ENCODE assay signal across 9 mouse cellular contexts in genomic region chr11:18750911-18751841, GRCm38 (mm10).
DNase-seq lines count a peak whose midpoint lies in the region; ATAC-seq and TF ChIP-seq lines count a peak whose summit lies in the region.
"Had no signal": no experiment of that assay in that cellular context is flagged by ENCODE, and none has a peak within 500 bp of the region (broad histone marks: within the 10 kb centered on the region; RNA-seq: fewer than 3 reads in every experiment).

No protein-coding gene starts in this region.

- no peak for TF ChIP-seq EP300 in heart, postnatal 0 days (IDR thresholded peaks at IDR 0.05; ENCODE audit: low read depth)
- no peak for TF ChIP-seq EP300 in heart, adult 2 months (IDR thresholded peaks at IDR 0.05; ENCODE audit: insufficient read depth, low read depth, low read length)

- H3K36me3 ChIP-seq in heart, postnatal 0 days (replicated peaks; ENCODE audit: control insufficient read depth, insufficient read depth, low read length), result no peaks in the 10 kb centered on the region
- H3K36me3 ChIP-seq in heart, adult 2 months (ENCODE audit: control insufficient read depth, insufficient read depth, low read length), result no peaks in the 10 kb centered on the region
- no peaks in the 10 kb centered on the region for H3K36me3 ChIP-seq in intestine, embryonic 14.5 days (ENCODE audit: control insufficient read depth, insufficient read depth, low read length)
- H3K36me3 ChIP-seq in neural tube, embryonic 12.5 days, result no peaks in the 10 kb centered on the region

- WGBS in heart, postnatal 0 days, result 34% methylated on average over 20 of the region's 20 CpGs
- 37% methylated on average over 20 of the region's 20 CpGs for WGBS in heart, adult 2 months
- 14% methylated on average over 20 of the region's 20 CpGs for WGBS in intestine, embryonic 14.5 days
- 9% methylated on average over 20 of the region's 20 CpGs for WGBS in neural tube, embryonic 12.5 days

- no peak overlapping the region for H3K9ac ChIP-seq in heart, postnatal 0 days (replicated peaks; ENCODE audit: low read depth, low read length)
- no peak overlapping the region for H3K9ac ChIP-seq in heart, adult 2 months (ENCODE audit: low read depth, low read length)
- H3K9ac ChIP-seq in intestine, embryonic 14.5 days (ENCODE audit: low read length), result peak overlapping the region; percentile 34
- peak overlapping the region; percentile 45; the same call in 1 of the 2 replicates for H3K9ac ChIP-seq in neural tube, embryonic 12.5 days

- intact Hi-C loops in heart, adult 2 months (cut with DNase I), result no loop called here
- intact Hi-C loops in left cerebral cortex, postnatal 25 days (cut with DNase I), result loop anchor here (5.0 kb wide), 2 partner anchors 121 to 266 kb away; partner anchors contain the start of gene Meis1

- H3K4me2 ChIP-seq in heart, postnatal 0 days (ENCODE audit: low read depth, low read length), result peak overlapping the region; percentile 40
- H3K4me2 ChIP-seq in intestine, embryonic 14.5 days (ENCODE audit: low read length), result peak overlapping the region; percentile 50
- peak overlapping the region; percentile 59 for H3K4me2 ChIP-seq in neural tube, embryonic 12.5 days (replicated peaks)

- DNase-seq in heart, postnatal 0 days (ENCODE audit: low spot score), result no peak
- DNase-seq in heart, adult 2 months, result no peak
- DNase-seq in embryo, embryonic 11 days, result peak; percentile 41
- peak; percentile 66 for DNase-seq in intestine, embryonic 14.5 days (ENCODE audit: low spot score)
- no peak for DNase-seq in thymus, postnatal 0 days (ENCODE audit: low spot score)
- no peak for DNase-seq in left cerebral cortex, postnatal 25 days (ENCODE audit: low spot score in 2 of 2)
- DNase-seq: thymus, postnatal 4 days had no signal

- H3K4me3 ChIP-seq in heart, postnatal 0 days (ENCODE audit: low read depth, low read length), result peak overlapping the region; percentile 2; the same call in 1 of the 2 replicates
- no peak overlapping the region for H3K4me3 ChIP-seq in heart, adult 2 months
- H3K4me3 ChIP-seq in intestine, embryonic 14.5 days (ENCODE audit: low read depth, low read length), result peak overlapping the region; percentile 18
- 0 out of 2 replicates have a peak overlapping the region, but pooled peaks have one; percentile 16 for H3K4me3 ChIP-seq in neural tube, embryonic 12.5 days

- H3K79me2 ChIP-seq in heart, adult 2 months (replicated peaks; ENCODE audit: control insufficient read depth, insufficient read depth, low read length), result no peaks in the 10 kb centered on the region

- H3K4me1 ChIP-seq in heart, postnatal 0 days (ENCODE audit: control insufficient read depth, insufficient read depth), result no peaks in the 10 kb centered on the region
- H3K4me1 ChIP-seq in heart, adult 2 months (ENCODE audit: control insufficient read depth, insufficient read depth, low read length), result no peaks in the 10 kb centered on the region
- peaks cover 75% of the 10 kb centered on the region for H3K4me1 ChIP-seq in intestine, embryonic 14.5 days (replicated peaks; ENCODE audit: control insufficient read depth, insufficient read depth, low read length)
- H3K4me1 ChIP-seq in neural tube, embryonic 12.5 days, result peaks cover 69% of the 10 kb centered on the region

- no peak overlapping the region for H3K27ac ChIP-seq in heart, postnatal 0 days (ENCODE audit: low read depth)
- H3K27ac ChIP-seq in heart, adult 2 months, result no peak overlapping the region
- peak overlapping the region; percentile 92 for H3K27ac ChIP-seq in intestine, embryonic 14.5 days (ENCODE audit: low read depth)
- H3K27ac ChIP-seq in neural tube, embryonic 12.5 days, result peak overlapping the region; percentile 59

- no peaks in the 10 kb centered on the region for H3K27me3 ChIP-seq in heart, postnatal 0 days (ENCODE audit: control insufficient read depth, insufficient read depth, low read length)
- H3K27me3 ChIP-seq in heart, adult 2 months (ENCODE audit: control insufficient read depth, insufficient read depth, low read length), result no peaks in the 10 kb centered on the region
- H3K27me3 ChIP-seq in intestine, embryonic 14.5 days (replicated peaks; ENCODE audit: control insufficient read depth, insufficient read depth, low read length), result no peaks in the 10 kb centered on the region
- H3K27me3 ChIP-seq in neural tube, embryonic 12.5 days (replicated peaks), result no peaks in the 10 kb centered on the region

- TF ChIP-seq CTCF in heart, postnatal 0 days (IDR thresholded peaks at IDR 0.05; ENCODE audit: low read depth), result no peak
- no peak for TF ChIP-seq CTCF in heart, adult 2 months (IDR thresholded peaks at IDR 0.05)

- ATAC-seq in heart, postnatal 0 days (ENCODE audit: insufficient read depth, low read depth), result no peak
- ATAC-seq in intestine, embryonic 14.5 days (replicated peaks; ENCODE audit: low FRiP score, low TSS enrichment, low read depth), result no peak
- ATAC-seq in neural tube, embryonic 12.5 days (ENCODE audit: low FRiP score, low read depth), result no peak
- no peak for ATAC-seq in megakaryocyte progenitor cell, adult 5-6 weeks (replicated peaks; ENCODE audit: poor library complexity)

- no peak for TF ChIP-seq POLR2A in heart, adult 2 months (IDR thresholded peaks at IDR 0.05; ENCODE audit: insufficient read depth, low read depth, low read length)

- no peaks in the 10 kb centered on the region for H3K9me3 ChIP-seq in heart, postnatal 0 days (replicated peaks; ENCODE audit: control insufficient read depth, low read length)
- no peaks in the 10 kb centered on the region for H3K9me3 ChIP-seq in intestine, embryonic 14.5 days (ENCODE audit: control insufficient read depth, low read length)
- no peaks in the 10 kb centered on the region for H3K9me3 ChIP-seq in neural tube, embryonic 12.5 days

Comparison
In these comparisons a context has a peak if more than half of its experiments do, and no peak if none do; other contexts are left out.
1. DNase-seq: peak in embryo, embryonic 11 days (single experiment) and intestine, embryonic 14.5 days (single experiment); none in heart, postnatal 0 days (single experiment), heart, adult 2 months (0 of 2), thymus, postnatal 0 days (single experiment) and left cerebral cortex, postnatal 25 days (0 of 2).
2. H3K27ac ChIP-seq: peak in intestine, embryonic 14.5 days (single experiment) and neural tube, embryonic 12.5 days (single experiment); none in heart, postnatal 0 days (single experiment) and heart, adult 2 months (single experiment).
3. H3K9ac ChIP-seq: peak in intestine, embryonic 14.5 days (single experiment) and neural tube, embryonic 12.5 days (single experiment); none in heart, postnatal 0 days (single experiment) and heart, adult 2 months (single experiment).
4. Peak in every context shown above with its lines, with median percentiles within 50 percentile points of each other: H3K4me2 ChIP-seq.